Mouse (Mus musculus) intestine, embryonic 16.5 days (tissue): ENCODE measurements around the gene Btbd16. TPM values are rescaled to one million over a fixed set of nuclear protein-coding genes. Genes with fewer than 3 reads are reported as not detected.

Source experiments
- ATAC-seq: fragments of 200-750 bp; cut with Nextera tagmentation; 2 replicates; pipeline ENCODE4 v1.8.0; 2017; ENCODE audit warnings: moderate TSS enrichment, moderate library complexity
- H3K27ac ChIP-seq: fragments of 300-500 bp; sonication (generic); 2 replicates; pipeline ENCODE4 v1.5.1; 2014; ENCODE audit warnings: mild to moderate bottlenecking, low read length
- H3K27me3 ChIP-seq: fragments of 300-500 bp; sonication (generic); replicated peaks from 2 replicates; pipeline ENCODE4 v1.6.1; 2014; ENCODE audit warnings: low read length, control low read depth, mixed read lengths; ENCODE audit not compliant: control insufficient read depth, insufficient read depth
- H3K36me3 ChIP-seq: fragments of 300-500 bp; sonication (generic); 2 replicates; pipeline ENCODE4 v1.6.1; 2014; ENCODE audit warnings: low read length, control low read depth; ENCODE audit not compliant: control insufficient read depth, insufficient read depth
- H3K4me1 ChIP-seq: fragments of 300-500 bp; sonication (generic); 2 replicates; pipeline ENCODE4 v1.6.1; 2014; ENCODE audit warnings: low read length, control low read depth, mixed read lengths; ENCODE audit not compliant: control insufficient read depth, insufficient read depth
- H3K4me2 ChIP-seq: fragments of 300-500 bp; sonication (generic); 2 replicates; pipeline ENCODE4 v1.6.1; 2014; ENCODE audit warnings: low read depth, low read length, control low read depth
- H3K4me3 ChIP-seq: fragments of 300-500 bp; sonication (generic); 2 replicates; pipeline ENCODE4 v1.5.1; 2014; ENCODE audit warnings: mild to moderate bottlenecking, low read length
- H3K9ac ChIP-seq: fragments of 300-500 bp; sonication (generic); 2 replicates; pipeline ENCODE4 v1.6.1; 2014; ENCODE audit warnings: low read depth, low read length
- H3K9me3 ChIP-seq: fragments of 300-500 bp; sonication (generic); 2 replicates; pipeline ENCODE4 v1.6.1; 2016; ENCODE audit warnings: low read length, control low read depth; ENCODE audit not compliant: control insufficient read depth
- WGBS: fragments of 180-500 bp; shearing (Covaris S2); extraction: QIAGEN DNeasy Blood & Tissue Kit; methylation state at CpG from one replicate; pipeline ENCODE4 v1.1.7; 2014; 5-methylcytosine and 5-hydroxymethylcytosine counted together
- polyA plus RNA-seq: library from polyadenylated mRNA; unstranded; fragments of >200 nt; fragmentation: Nextera tagmentation; extraction: Ambion mirVana; gene quantifications from 2 replicates; pipeline ENCODE4 v1.2.1, GENCODE M21; 2015

Gene Btbd16
- polyA plus RNA-seq, 1 experiment from 2014 or later: 0.05 TPM

GRCm38 (mm10) chr7:130743239-130744025, 30.4 kb upstream of the Btbd16 start:
- H3K27me3 ChIP-seq: no peaks in the 10 kb centered on the region
- 82% methylated on average over 9 of the region's 9 CpGs for WGBS
- no peak overlapping the region for H3K4me2 ChIP-seq
- H3K9me3 ChIP-seq: no peaks in the 10 kb centered on the region
- no peak overlapping the region for H3K27ac ChIP-seq
- H3K4me3 ChIP-seq: no peak overlapping the region
- H3K9ac ChIP-seq: no peak overlapping the region
- no peak for ATAC-seq
- H3K4me1 ChIP-seq: no peaks in the 10 kb centered on the region
- H3K36me3 ChIP-seq: peaks cover 6% of the 10 kb centered on the region

- Histone ChIP-seq H3K9ac (no peak overlapping the region), H3K4me3 (no peak overlapping the region), H3K27ac (no peak overlapping the region), H3K27me3 (no peaks in the 10 kb centered on the region), H3K4me2 (no peak overlapping the region), H3K4me1 (peaks cover 8% of the 10 kb centered on the region; the same call in 1 of the 2 replicates), H3K36me3 (peaks cover 7% of the 10 kb centered on the region), H3K9me3 (no peaks in the 10 kb centered on the region)
- WGBS: 86% methylated on average over 4 of the region's 4 CpGs
- no peak for ATAC-seq
These were observed 24.7 kb upstream of the Btbd16 start for GRCm38 (mm10) chr7:130749165-130749564.

GRCm38 (mm10) chr7:130750752-130751490, 22.9 kb upstream of the Btbd16 start:
- peak; percentile 61 for ATAC-seq
- no peak overlapping the region for H3K4me2 ChIP-seq
- H3K9me3 ChIP-seq: no peaks in the 10 kb centered on the region
- H3K9ac ChIP-seq: no peak overlapping the region
- H3K4me3 ChIP-seq: no peak overlapping the region
- WGBS: 55% methylated on average over 17 of the region's 17 CpGs
- H3K27me3 ChIP-seq: no peaks in the 10 kb centered on the region
- no peak overlapping the region for H3K27ac ChIP-seq
- H3K36me3 ChIP-seq: peaks cover 10% of the 10 kb centered on the region
- peaks cover 8% of the 10 kb centered on the region; the same call in 1 of the 2 replicates for H3K4me1 ChIP-seq

- H3K4me1 ChIP-seq: peaks cover 8% of the 10 kb centered on the region; the same call in 1 of the 2 replicates
- peaks cover 10% of the 10 kb centered on the region for H3K36me3 ChIP-seq
- H3K4me2 ChIP-seq: no peak overlapping the region
- no peaks in the 10 kb centered on the region for H3K9me3 ChIP-seq
- H3K27ac ChIP-seq: no peak overlapping the region
- ATAC-seq: no peak
- no peak overlapping the region for H3K4me3 ChIP-seq
- no peaks in the 10 kb centered on the region for H3K27me3 ChIP-seq
- WGBS: 68% methylated on average over 9 of the region's 9 CpGs
- no peak overlapping the region for H3K9ac ChIP-seq
These were observed 22.2 kb upstream of the Btbd16 start for GRCm38 (mm10) chr7:130751678-130752077.

GRCm38 (mm10) chr7:130754790-130755189, 19.1 kb upstream of the Btbd16 start:
- no peaks in the 10 kb centered on the region for H3K9me3 ChIP-seq
- H3K36me3 ChIP-seq: peaks cover 12% of the 10 kb centered on the region
- WGBS: 92% methylated on average over 2 of the region's 2 CpGs
- no peak overlapping the region for H3K4me3 ChIP-seq
- no peak overlapping the region; the same call in 1 of the 2 replicates for H3K27ac ChIP-seq
- no peaks in the 10 kb centered on the region for H3K27me3 ChIP-seq
- ATAC-seq: no peak
- peaks cover 11% of the 10 kb centered on the region; the same call in 1 of the 2 replicates for H3K4me1 ChIP-seq
- H3K9ac ChIP-seq: no peak overlapping the region
- H3K4me2 ChIP-seq: no peak overlapping the region

- no peak overlapping the region for H3K4me3 ChIP-seq
- no peak overlapping the region for H3K4me2 ChIP-seq
- 78% methylated on average over 7 of the region's 7 CpGs for WGBS
- no peak overlapping the region for H3K9ac ChIP-seq
- H3K36me3 ChIP-seq: peaks cover 15% of the 10 kb centered on the region
- no peak for ATAC-seq
- 0 out of 2 replicates have a peak, but pooled peaks cover 3% of the 10 kb centered on the region for H3K4me1 ChIP-seq
- no peaks in the 10 kb centered on the region for H3K9me3 ChIP-seq
- no peaks in the 10 kb centered on the region for H3K27me3 ChIP-seq
- H3K27ac ChIP-seq: no peak overlapping the region
These were observed 17.5 kb upstream of the Btbd16 start for GRCm38 (mm10) chr7:130756343-130756835.

- H3K27me3 ChIP-seq: no peaks in the 10 kb centered on the region
- WGBS: 81% methylated on average over 11 of the region's 11 CpGs
- no peak overlapping the region for H3K4me2 ChIP-seq
- H3K36me3 ChIP-seq: peaks cover 15% of the 10 kb centered on the region
- no peak overlapping the region for H3K9ac ChIP-seq
- 0 out of 2 replicates have a peak, but pooled peaks cover 3% of the 10 kb centered on the region for H3K4me1 ChIP-seq
- H3K9me3 ChIP-seq: no peaks in the 10 kb centered on the region
- H3K4me3 ChIP-seq: no peak overlapping the region
- no peak for ATAC-seq
- no peak overlapping the region for H3K27ac ChIP-seq
These were observed 16.5 kb upstream of the Btbd16 start for GRCm38 (mm10) chr7:130757326-130757865.

GRCm38 (mm10) chr7:130762071-130762897, 11.6 kb upstream of the Btbd16 start:
- Histone ChIP-seq H3K4me3 (no peak overlapping the region), H3K9ac (no peak overlapping the region), H3K9me3 (no peaks in the 10 kb centered on the region), H3K4me2 (no peak overlapping the region), H3K27me3 (no peaks in the 10 kb centered on the region), H3K4me1 (0 out of 2 replicates have a peak, but pooled peaks cover 3% of the 10 kb centered on the region), H3K36me3 (peaks cover 6% of the 10 kb centered on the region), H3K27ac (no peak overlapping the region)
- ATAC-seq: peak; percentile 64
- WGBS: 35% methylated on average over 17 of the region's 17 CpGs
